Mouse (Mus musculus) intestine, embryonic 14.5 days (tissue): ENCODE results near the gene Il18bp. TPM values are rescaled to one million over a fixed set of nuclear protein-coding genes. Genes with fewer than 3 reads are reported as not detected.

Experiments used
- ATAC-seq: fragments of 200-750 bp; cut with Nextera tagmentation; replicated peaks from 2 replicates; pipeline ENCODE4 v1.8.0; 2017; ENCODE audit warnings: low read depth, moderate number of reproducible peaks, moderate TSS enrichment, moderate library complexity; ENCODE audit not compliant: low FRiP score, low TSS enrichment
- DNase-seq: peaks from one replicate; pipeline ENCODE4 v3.0.0-alpha.2; 2018; ENCODE audit warnings: low spot score
- H3K27ac ChIP-seq: fragments of 300-500 bp; sonication (generic); 2 replicates; pipeline ENCODE4 v1.5.1; 2014; ENCODE audit warnings: low read depth, mild to moderate bottlenecking, control low read depth
- H3K27me3 ChIP-seq: fragments of 300-500 bp; sonication (generic); replicated peaks from 2 replicates; pipeline ENCODE4 v1.6.1; 2014; ENCODE audit warnings: low read length, control low read depth; ENCODE audit not compliant: control insufficient read depth, insufficient read depth
- H3K36me3 ChIP-seq: fragments of 300-500 bp; sonication (generic); 2 replicates; pipeline ENCODE4 v1.6.1; 2014; ENCODE audit warnings: low read length, control low read depth; ENCODE audit not compliant: control insufficient read depth, insufficient read depth
- H3K4me1 ChIP-seq: fragments of 300-500 bp; sonication (generic); replicated peaks from 2 replicates; pipeline ENCODE4 v1.6.1; 2014; ENCODE audit warnings: low read length, control low read depth, mixed read lengths; ENCODE audit not compliant: control insufficient read depth, insufficient read depth
- H3K4me2 ChIP-seq: fragments of 300-500 bp; sonication (generic); 2 replicates; pipeline ENCODE4 v1.6.1; 2014; ENCODE audit warnings: low read length
- H3K4me3 ChIP-seq: fragments of 300-500 bp; sonication (generic); 2 replicates; pipeline ENCODE4 v1.5.1; 2014; ENCODE audit warnings: low read depth, low read length, control low read depth, mixed read lengths
- H3K9ac ChIP-seq: fragments of 300-500 bp; sonication (generic); 2 replicates; pipeline ENCODE4 v1.6.1; 2014; ENCODE audit warnings: mild to moderate bottlenecking, low read length
- H3K9me3 ChIP-seq: fragments of 300-500 bp; sonication (generic); 2 replicates; pipeline ENCODE4 v1.6.1; 2016; ENCODE audit warnings: low read length, control low read depth; ENCODE audit not compliant: control insufficient read depth
- WGBS: fragments of 180-500 bp; shearing (Covaris S2); extraction: QIAGEN DNeasy Blood & Tissue Kit; methylation state at CpG from one replicate; pipeline ENCODE4 v1.1.7; 2014; 5-methylcytosine and 5-hydroxymethylcytosine counted together
- polyA plus RNA-seq: library from polyadenylated mRNA; unstranded; fragments of >200 nt; fragmentation: Nextera tagmentation; extraction: Ambion mirVana; gene quantifications from 2 replicates; pipeline ENCODE4 v1.2.1, GENCODE M21; 2014

Il18bp gene
- polyA plus RNA-seq, 1 experiment from 2014 or later: 2.7 TPM

DNA sequence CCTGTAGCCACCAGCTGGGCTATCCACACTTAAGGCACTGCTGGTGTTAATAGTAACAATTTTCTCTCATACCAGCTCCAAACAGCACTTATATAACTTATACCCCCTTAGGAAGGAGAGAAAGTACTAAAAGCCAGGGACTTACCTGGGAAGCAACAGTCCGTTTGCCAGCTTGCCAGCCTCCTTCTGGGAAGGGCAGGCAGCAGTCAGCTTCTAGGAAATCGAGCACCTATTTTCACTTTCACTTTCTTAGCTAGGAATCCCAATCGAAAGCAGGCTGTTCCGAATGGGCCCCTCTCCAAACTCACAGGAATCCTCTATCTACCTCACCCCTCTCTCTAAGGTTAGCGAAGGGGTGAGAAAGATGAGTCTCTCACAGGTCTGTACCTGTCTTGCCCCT lies 1.0 kb downstream of the Il18bp start:
- no peak overlapping the region for H3K9ac ChIP-seq
- no peaks in the 10 kb centered on the region for H3K9me3 ChIP-seq
- no peak overlapping the region for H3K4me3 ChIP-seq
- H3K36me3 ChIP-seq: peaks cover 89% of the 10 kb centered on the region
- WGBS: 88% methylated on average over 5 of the region's 5 CpGs
- no peak for ATAC-seq
- no peaks in the 10 kb centered on the region for H3K27me3 ChIP-seq
- no peak overlapping the region for H3K27ac ChIP-seq
- no peak for DNase-seq
- H3K4me2 ChIP-seq: no peak overlapping the region
- no peaks in the 10 kb centered on the region for H3K4me1 ChIP-seq

DNA sequence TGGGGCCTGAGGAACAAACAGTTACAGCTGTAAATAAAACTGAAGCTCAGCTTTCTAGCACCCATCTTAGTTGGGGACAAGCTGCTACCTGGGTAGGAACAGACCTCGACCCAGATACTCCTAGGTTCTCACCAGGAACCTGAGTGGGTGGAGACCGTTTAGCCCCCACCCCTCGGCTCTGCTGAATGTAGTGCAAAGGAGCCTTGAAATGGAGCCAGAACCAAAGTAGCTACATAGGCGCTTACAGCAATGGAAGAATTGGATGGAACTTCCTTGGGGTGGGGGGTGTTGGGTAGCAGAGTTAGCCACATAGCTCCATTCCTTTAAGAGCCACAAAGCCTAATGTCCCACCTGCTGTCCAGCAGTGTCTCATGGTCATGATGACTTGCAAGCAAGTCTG lies 1.6 kb downstream of the Il18bp start:
- H3K4me2 ChIP-seq: no peak overlapping the region
- no peak overlapping the region for H3K27ac ChIP-seq
- H3K9ac ChIP-seq: no peak overlapping the region
- H3K27me3 ChIP-seq: no peaks in the 10 kb centered on the region
- peaks cover 89% of the 10 kb centered on the region for H3K36me3 ChIP-seq
- H3K4me3 ChIP-seq: no peak overlapping the region
- no peaks in the 10 kb centered on the region for H3K9me3 ChIP-seq
- no peak for ATAC-seq
- 85% methylated on average over 4 of the region's 4 CpGs for WGBS
- DNase-seq: no peak
- no peaks in the 10 kb centered on the region for H3K4me1 ChIP-seq

DNA sequence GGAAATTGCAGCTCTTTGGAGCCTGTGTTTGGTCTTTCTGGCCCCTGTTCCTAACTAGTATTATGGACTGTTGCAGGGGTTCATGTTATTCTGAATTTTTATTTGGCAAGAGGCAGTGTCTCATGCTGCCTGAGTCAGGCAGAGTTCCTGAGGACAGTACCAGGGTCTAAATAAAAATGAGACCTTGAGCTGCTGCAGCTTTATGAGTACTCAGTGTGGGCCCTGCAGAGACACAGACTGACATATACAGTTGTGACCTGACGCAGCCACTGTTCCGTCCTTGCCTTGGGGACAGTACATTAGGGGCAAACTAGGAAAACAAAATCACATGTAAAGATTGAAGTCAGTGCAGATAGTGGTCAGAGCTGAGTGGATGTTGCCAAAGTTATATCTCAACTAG lies 3.5 kb downstream of the Il18bp start:
- no peak overlapping the region for H3K4me3 ChIP-seq
- DNase-seq: no peak
- ATAC-seq: no peak
- no peaks in the 10 kb centered on the region for H3K4me1 ChIP-seq
- no peak overlapping the region for H3K9ac ChIP-seq
- peaks cover 98% of the 10 kb centered on the region for H3K36me3 ChIP-seq
- 90% methylated on average over 2 of the region's 2 CpGs for WGBS
- H3K9me3 ChIP-seq: no peaks in the 10 kb centered on the region
- no peaks in the 10 kb centered on the region for H3K27me3 ChIP-seq
- no peak overlapping the region for H3K4me2 ChIP-seq
- H3K27ac ChIP-seq: no peak overlapping the region

DNA sequence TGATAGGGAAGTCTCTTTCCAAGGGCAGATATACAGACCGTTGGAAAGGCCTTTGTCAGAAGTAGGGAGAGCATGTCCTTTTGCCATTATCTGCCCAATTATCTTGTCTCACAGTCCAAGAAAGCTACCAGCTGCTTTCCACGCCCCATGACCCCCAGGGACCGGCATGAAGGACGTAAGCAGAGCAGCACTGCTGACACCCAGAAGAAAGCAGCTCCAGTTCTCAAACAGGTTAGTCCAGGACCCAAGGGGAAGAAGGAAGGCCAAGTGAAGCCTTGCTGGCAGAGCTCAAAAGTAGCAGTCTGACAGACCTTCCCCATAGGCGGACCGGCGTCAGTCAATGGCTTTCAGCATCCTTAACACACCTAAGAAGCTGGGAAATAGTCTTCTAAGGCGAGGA lies 5.1 kb downstream of the Il18bp start:
- Histone ChIP-seq H3K4me1 (no peaks in the 10 kb centered on the region), H3K4me3 (no peak overlapping the region), H3K9me3 (no peaks in the 10 kb centered on the region), H3K4me2 (no peak overlapping the region), H3K27ac (no peak overlapping the region), H3K36me3 (peaks cover 98% of the 10 kb centered on the region), H3K9ac (no peak overlapping the region), H3K27me3 (no peaks in the 10 kb centered on the region)
- no peak for ATAC-seq
- no peak for DNase-seq
- WGBS: 89% methylated on average over 8 of the region's 8 CpGs

DNA sequence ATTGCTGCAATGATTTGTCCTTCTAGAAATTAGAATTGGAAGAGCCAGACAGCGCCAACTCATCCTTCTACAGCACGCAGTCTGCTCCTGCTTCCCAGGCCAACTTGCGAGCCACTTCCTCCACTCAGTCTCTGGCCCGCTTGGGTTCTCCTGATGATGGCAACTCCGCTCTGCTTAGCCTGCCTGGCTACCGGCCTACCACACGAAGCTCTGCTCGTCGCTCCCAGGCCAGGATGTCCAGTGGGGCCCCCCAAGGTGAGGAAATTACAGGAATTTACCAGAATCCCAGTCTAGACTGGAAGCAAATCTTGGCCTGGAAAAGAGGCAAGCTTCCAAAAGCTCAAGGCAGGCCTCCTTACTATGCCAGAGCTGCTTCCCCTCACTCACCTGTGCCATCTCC lies 6.6 kb downstream of the Il18bp start:
- Histone ChIP-seq H3K27ac (no peak overlapping the region), H3K9me3 (no peaks in the 10 kb centered on the region), H3K36me3 (peaks cover 95% of the 10 kb centered on the region), H3K4me3 (no peak overlapping the region), H3K9ac (no peak overlapping the region), H3K4me1 (no peaks in the 10 kb centered on the region), H3K4me2 (no peak overlapping the region), H3K27me3 (no peaks in the 10 kb centered on the region)
- ATAC-seq: no peak
- WGBS: 91% methylated on average over 9 of the region's 9 CpGs
- DNase-seq: no peak

DNA sequence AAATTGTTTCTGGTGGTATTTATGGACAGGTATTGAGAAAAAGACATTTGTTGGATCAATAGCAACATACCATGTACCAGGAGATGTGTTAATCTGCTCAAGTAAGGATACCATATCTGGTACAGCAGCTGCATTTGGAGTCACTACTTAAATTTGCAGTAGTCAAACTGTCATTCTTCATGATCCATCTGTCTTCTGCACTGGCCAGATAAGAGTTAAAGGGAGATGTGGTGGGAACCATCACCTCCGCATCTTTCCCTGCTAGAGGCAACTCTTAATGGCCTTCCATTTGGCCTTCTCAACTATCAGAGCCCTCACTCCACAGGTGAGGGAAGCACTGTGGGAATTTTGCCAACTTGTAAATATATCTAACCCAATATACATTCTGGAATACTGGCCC lies 12.0 kb downstream of the Il18bp start:
- Histone ChIP-seq H3K4me1 (no peaks in the 10 kb centered on the region), H3K4me3 (no peak overlapping the region), H3K4me2 (no peak overlapping the region), H3K36me3 (peaks cover 94% of the 10 kb centered on the region), H3K9me3 (no peaks in the 10 kb centered on the region), H3K27me3 (no peaks in the 10 kb centered on the region), H3K27ac (no peak overlapping the region), H3K9ac (no peak overlapping the region)
- 86% methylated on average over 1 of the region's 1 CpGs for WGBS
- ATAC-seq: no peak
- no peak for DNase-seq

DNA sequence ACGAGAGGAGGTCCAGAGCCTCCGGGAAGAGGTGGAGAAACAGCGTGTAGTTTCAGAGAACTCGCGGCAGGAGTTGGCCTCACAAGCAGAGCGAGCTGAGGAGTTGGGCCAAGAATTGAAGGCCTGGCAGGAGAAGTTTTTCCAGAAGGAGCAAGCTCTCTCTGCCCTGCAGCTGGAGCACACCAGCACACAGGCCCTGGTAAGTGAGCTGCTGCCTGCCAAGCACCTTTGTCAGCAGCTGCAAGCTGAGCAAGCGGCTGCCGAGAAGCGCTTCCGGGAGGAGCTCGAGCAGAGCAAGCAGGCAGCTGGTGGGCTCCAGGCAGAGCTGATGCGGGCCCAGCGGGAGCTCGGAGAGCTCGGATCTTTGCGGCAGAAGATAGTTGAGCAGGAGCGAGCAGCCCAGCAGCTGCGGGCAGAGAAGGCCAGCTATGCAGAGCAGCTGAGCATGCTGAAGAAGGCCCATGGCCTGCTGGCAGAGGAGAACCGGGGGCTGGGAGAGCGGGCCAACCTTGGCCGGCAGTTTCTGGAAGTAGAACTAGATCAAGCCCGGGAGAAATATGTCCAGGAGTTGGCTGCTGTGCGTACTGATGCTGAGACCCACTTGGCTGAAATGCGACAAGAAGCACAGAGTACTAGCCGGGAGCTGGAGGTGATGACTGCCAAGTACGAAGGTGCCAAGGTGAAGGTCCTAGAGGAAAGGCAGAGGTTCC lies 17.4 kb downstream of the Il18bp start:
- Histone ChIP-seq H3K36me3 (peaks cover 97% of the 10 kb centered on the region), H3K9ac (no peak overlapping the region), H3K4me2 (no peak overlapping the region), H3K4me3 (no peak overlapping the region), H3K27ac (no peak overlapping the region), H3K9me3 (no peaks in the 10 kb centered on the region), H3K4me1 (no peaks in the 10 kb centered on the region), H3K27me3 (no peaks in the 10 kb centered on the region)
- DNase-seq (no peak), ATAC-seq (no peak)
- WGBS: 93% methylated on average over 26 of the region's 26 CpGs

DNA sequence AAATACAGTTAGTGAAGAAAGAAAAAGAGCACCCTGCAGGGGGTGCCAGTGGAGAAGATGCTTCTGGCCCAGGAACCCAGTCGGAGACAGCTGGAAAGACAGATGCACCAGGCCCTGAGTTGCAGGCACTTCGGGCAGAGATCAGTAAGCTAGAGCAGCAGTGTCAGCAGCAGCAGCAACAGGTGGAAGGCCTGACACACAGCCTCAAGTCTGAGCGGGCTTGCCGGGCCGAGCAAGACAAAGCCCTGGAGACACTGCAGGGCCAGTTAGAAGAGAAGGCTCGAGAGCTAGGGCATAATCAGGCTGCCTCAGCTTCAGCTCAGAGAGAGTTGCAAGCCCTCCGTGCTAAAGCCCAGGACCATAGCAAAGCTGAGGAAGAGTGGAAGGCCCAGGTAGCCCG lies 18.2 kb downstream of the Il18bp start:
- H3K27ac ChIP-seq: no peak overlapping the region

DNA sequence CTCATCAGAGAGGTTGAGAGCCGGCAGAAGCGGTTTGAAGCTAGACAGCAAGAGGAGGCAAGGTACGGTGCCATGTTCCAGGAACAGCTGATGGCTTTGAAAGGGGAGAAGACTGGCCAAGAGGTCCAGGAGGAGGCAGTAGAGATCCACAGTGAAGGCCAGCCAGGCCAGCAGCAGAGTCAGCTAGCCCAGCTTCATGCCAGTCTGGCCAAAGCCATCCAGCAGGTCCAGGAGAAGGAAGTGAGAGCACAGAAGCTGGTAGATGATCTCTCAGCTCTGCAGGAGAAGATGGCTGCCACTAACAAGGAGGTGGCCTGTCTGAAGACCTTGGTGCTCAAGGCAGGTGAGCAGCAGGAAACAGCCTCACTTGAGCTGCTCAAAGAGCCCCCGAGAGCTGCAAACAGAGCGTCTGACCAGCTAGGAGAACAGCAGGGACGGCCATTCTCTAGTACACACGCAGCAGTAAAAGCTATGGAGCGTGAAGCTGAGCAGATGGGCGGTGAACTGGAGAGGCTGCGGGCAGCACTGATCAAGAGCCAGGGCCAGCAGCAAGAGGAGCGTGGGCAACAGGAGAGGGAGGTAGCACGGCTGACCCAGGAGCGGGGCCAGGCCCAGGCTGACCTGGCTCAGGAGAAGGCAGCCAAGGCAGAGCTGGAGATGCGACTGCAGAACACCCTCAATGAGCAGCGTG lies 18.9 kb downstream of the Il18bp start:
- ATAC-seq (no peak), DNase-seq (no peak)
- WGBS: 94% methylated on average over 15 of the region's 15 CpGs
- Histone ChIP-seq H3K4me2 (no peak overlapping the region), H3K9ac (no peak overlapping the region), H3K4me3 (no peak overlapping the region), H3K27ac (no peak overlapping the region), H3K27me3 (no peaks in the 10 kb centered on the region), H3K9me3 (no peaks in the 10 kb centered on the region), H3K36me3 (peaks cover 97% of the 10 kb centered on the region), H3K4me1 (no peaks in the 10 kb centered on the region)

More for the DNA sequence above, 18.2 kb downstream of the Il18bp start:
- H3K36me3 ChIP-seq: peaks cover 97% of the 10 kb centered on the region
- no peaks in the 10 kb centered on the region for H3K9me3 ChIP-seq
- H3K4me3 ChIP-seq: no peak overlapping the region
- DNase-seq (no peak), ATAC-seq (no peak)
- WGBS: 88% methylated on average over 8 of the region's 8 CpGs
- H3K27me3 ChIP-seq: no peaks in the 10 kb centered on the region
- H3K4me2 ChIP-seq: no peak overlapping the region
- H3K9ac ChIP-seq: no peak overlapping the region
- H3K4me1 ChIP-seq: no peaks in the 10 kb centered on the region
